Comparison of ENCODE assay signal across 17 mouse cellular contexts in genomic region chr7:63153239-63153638, GRCm38 (mm10). TPM values are rescaled to one million over a fixed set of nuclear protein-coding genes. Genes with fewer than 3 reads are reported as not detected.
"Had no signal": no experiment of that assay in that cellular context is flagged by ENCODE, and none has a peak within 500 bp of the region (broad histone marks: within the 10 kb centered on the region; RNA-seq: fewer than 3 reads in every experiment).

No protein-coding gene starts in this region.

- H3K27me3 ChIP-seq: neural tube, embryonic 15.5 days; stomach, embryonic 15.5 days had no signal

- H3K4me2 ChIP-seq: neural tube, embryonic 15.5 days; stomach, embryonic 15.5 days had no signal

- H3K4me3 ChIP-seq: neural tube, embryonic 15.5 days; stomach, embryonic 15.5 days had no signal

- DNase-seq: retina, postnatal 1 day; right cerebral cortex, adult 18-20 months; right cerebral cortex, postnatal 14 days; right cerebral cortex, postnatal 25 days; right cerebral cortex, postnatal 4 days; spleen, adult 18-20 months; thymus, adult 18-20 months; thymus, adult 2 months; thymus, postnatal 14 days; thymus, postnatal 25 days; thymus, postnatal 36 days; thymus, postnatal 4 days had no signal

- H3K9me3 ChIP-seq: neural tube, embryonic 15.5 days; stomach, embryonic 15.5 days had no signal

- H3K27ac ChIP-seq: neural tube, embryonic 15.5 days; stomach, embryonic 15.5 days; stomach, postnatal 0 days had no signal

- H3K4me1 ChIP-seq: neural tube, embryonic 15.5 days; stomach, embryonic 15.5 days had no signal

- H3K9ac ChIP-seq: neural tube, embryonic 15.5 days; stomach, embryonic 15.5 days had no signal

- H3K36me3 ChIP-seq: neural tube, embryonic 15.5 days; stomach, embryonic 15.5 days had no signal

RNA-seq across cellular contexts. Expression of gene Chrna7, which starts 59.1 kb away (rescaled TPM):
- total RNA-seq: neutrophil, adult 5-6 weeks had no signal
- polyA plus RNA-seq: thymus, postnatal 0 days had no signal
